Mouse (Mus musculus): Measurements from ENCODE around the gene Rapgef3. TPM values are rescaled to one million over a fixed set of nuclear protein-coding genes. Genes with fewer than 3 reads are reported as not detected.
A peak's percentile ranks its signal among the peaks of the same experiment; 100 is the strongest.

Gene Rapgef3
- polyA plus RNA-seq, 1 experiment, result 16.3 TPM

- WGBS, result 95% methylated on average over 10 of the region's 10 CpGs
- DNase-seq (ENCODE audit: low read depth, low spot score), result no peak
Measured at GRCm38 (mm10) chr15:97795559-97796235, 27.9 kb upstream of the Rapgef3 start.

GRCm38 (mm10) chr15:97794268-97794667 lies 26.5 kb upstream of the Rapgef3 start:
- DNase-seq (ENCODE audit: low read depth, low spot score), result no peak
- WGBS, result 75% methylated on average over 5 of the region's 5 CpGs

- no peak for DNase-seq (ENCODE audit: low read depth, low spot score)
- WGBS, result 92% methylated on average over 18 of the region's 18 CpGs
Measured at GRCm38 (mm10) chr15:97793386-97794153, 25.8 kb upstream of the Rapgef3 start.

- 85% methylated on average over 11 of the region's 11 CpGs for WGBS
Measured at GRCm38 (mm10) chr15:97791126-97791700, 23.4 kb upstream of the Rapgef3 start.

GRCm38 (mm10) chr15:97789761-97790505 lies 22.2 kb upstream of the Rapgef3 start:
- 50% methylated on average over 20 of the region's 20 CpGs for WGBS
- DNase-seq (ENCODE audit: low read depth, low spot score), result no peak

More at GRCm38 (mm10) chr15:97791126-97791700, 23.4 kb upstream of the Rapgef3 start:
- no peak for DNase-seq (ENCODE audit: low read depth, low spot score)

- no peak for DNase-seq (ENCODE audit: low read depth, low spot score)
- 41% methylated on average over 6 of the region's 6 CpGs for WGBS
Measured at GRCm38 (mm10) chr15:97788821-97789220, 21.0 kb upstream of the Rapgef3 start.

GRCm38 (mm10) chr15:97787799-97788667 lies 20.3 kb upstream of the Rapgef3 start:
- DNase-seq (ENCODE audit: low read depth, low spot score), result no peak

GRCm38 (mm10) chr15:97787148-97787798 lies 19.5 kb upstream of the Rapgef3 start:
- WGBS, result 74% methylated on average over 7 of the region's 7 CpGs
- no peak for DNase-seq (ENCODE audit: low read depth, low spot score)

More at GRCm38 (mm10) chr15:97787799-97788667, 20.3 kb upstream of the Rapgef3 start:
- WGBS, result 69% methylated on average over 19 of the region's 19 CpGs

GRCm38 (mm10) chr15:97786412-97787112 lies 18.8 kb upstream of the Rapgef3 start:
- 63% methylated on average over 10 of the region's 10 CpGs for WGBS
- DNase-seq (ENCODE audit: low read depth, low spot score), result no peak

- no peak for DNase-seq (ENCODE audit: low read depth, low spot score)
- 84% methylated on average over 9 of the region's 9 CpGs for WGBS
Measured at GRCm38 (mm10) chr15:97785731-97786411, 18.1 kb upstream of the Rapgef3 start.

- 7% methylated on average over 44 of the region's 45 CpGs for WGBS
- no peak for DNase-seq (ENCODE audit: low read depth, low spot score)
Measured at GRCm38 (mm10) chr15:97784561-97785161, 16.9 kb upstream of the Rapgef3 start.

- 2% methylated on average over 39 of the region's 39 CpGs for WGBS
- peak; percentile 48 for DNase-seq (ENCODE audit: low read depth, low spot score)
Measured at GRCm38 (mm10) chr15:97784092-97784559, 16.4 kb upstream of the Rapgef3 start.

- no peak for DNase-seq (ENCODE audit: low read depth, low spot score)
- WGBS, result 3% methylated on average over 9 of the region's 9 CpGs
Measured at GRCm38 (mm10) chr15:97782749-97783105, 15.0 kb upstream of the Rapgef3 start.

- 23% methylated on average over 24 of the region's 24 CpGs for whole genome bisulfite sequencing
- no peak for DNase-seq (ENCODE audit: low read depth, low spot score)
Measured at GRCm38 (mm10) chr15:97781961-97782748, 14.4 kb upstream of the Rapgef3 start.

GRCm38 (mm10) chr15:97780611-97781031 lies 12.8 kb upstream of the Rapgef3 start:
- no peak for DNase-seq (ENCODE audit: low read depth, low spot score)
- 70% methylated on average over 12 of the region's 12 CpGs for WGBS

GRCm38 (mm10) chr15:97779576-97779975 lies 11.8 kb upstream of the Rapgef3 start:
- DNase-seq (ENCODE audit: low read depth, low spot score), result no peak

More at GRCm38 (mm10) chr15:97779576-97779975, 11.8 kb upstream of the Rapgef3 start:
- 81% methylated on average over 1 of the region's 1 CpGs for WGBS

All from large intestine, adult 2 months (tissue).